Mouse (Mus musculus) heart, postnatal 10 days (tissue): ENCODE data around the gene Nxn. TPM values are rescaled to one million over a fixed set of nuclear protein-coding genes. Genes with fewer than 3 reads are reported as not detected.

Experiments
- DNase-seq, 2 experiments: peaks; one replicate each; pipeline ENCODE4 v3.0.0; 2021
- intact Hi-C: fragments of 180-260 bp; cut with DNase I; formaldehyde crosslinking; loops from one replicate; pipeline ENCODE4 v1.15.1; 2025
- total RNA-seq, 2 experiments: library from RNA; stranded (reverse); gene quantifications; 2 replicates each; pipeline ENCODE4 v1.2.3; 2021

The Nxn gene
- 10 to 100 TPM; 15.7 to 17.4 TPM for total RNA-seq

GRCm38 (mm10) chr11:76398798-76399586, at the start of gene Nxn:
Nxn (minus strand) TSS chr11:76399140.
- intact Hi-C loops, result loop anchor here (2.0 kb wide), 1 partner anchor 84 kb away; no protein-coding TSS in a partner anchor

GRCm38 (mm10) chr11:76446251-76446650, 47.3 kb upstream of the Nxn start:
- DNase-seq, result no peak
- intact Hi-C loops, result no loop called here

More at GRCm38 (mm10) chr11:76398798-76399586, at the start of gene Nxn:
- peak; percentile 94 to 96 for DNase-seq

- intact Hi-C loops, result no loop called here
- no peak for DNase-seq
Measured at GRCm38 (mm10) chr11:76445459-76445858, 46.5 kb upstream of the Nxn start.

GRCm38 (mm10) chr11:76439666-76440065, 40.7 kb upstream of the Nxn start:
- intact Hi-C loops, result no loop called here
- DNase-seq, result no peak

GRCm38 (mm10) chr11:76436864-76437437, 38.0 kb upstream of the Nxn start:
- intact Hi-C loops, result no loop called here

GRCm38 (mm10) chr11:76436009-76436408, 37.1 kb upstream of the Nxn start:
- intact Hi-C loops, result no loop called here
- peak; percentile 50 to 63 for DNase-seq

More at GRCm38 (mm10) chr11:76436864-76437437, 38.0 kb upstream of the Nxn start:
- peak; percentile 79 to 80 for DNase-seq

GRCm38 (mm10) chr11:76429966-76430631, 31.2 kb upstream of the Nxn start:
- intact Hi-C loops, result no loop called here
- no peak for DNase-seq

GRCm38 (mm10) chr11:76429556-76429955, 30.6 kb upstream of the Nxn start:
- DNase-seq, result no peak
- intact Hi-C loops, result no loop called here

- intact Hi-C loops, result no loop called here
- no peak for DNase-seq
Measured at GRCm38 (mm10) chr11:76429046-76429445, 30.1 kb upstream of the Nxn start.

GRCm38 (mm10) chr11:76427781-76428180, 28.8 kb upstream of the Nxn start:
- DNase-seq, result peak in 1 of 2 experiments; percentile 59
- intact Hi-C loops, result no loop called here

- intact Hi-C loops, result no loop called here
Measured at GRCm38 (mm10) chr11:76425749-76426148, 26.8 kb upstream of the Nxn start.

GRCm38 (mm10) chr11:76420896-76421295, 22.0 kb upstream of the Nxn start:
- DNase-seq, result peak in 1 of 2 experiments; percentile 41
- intact Hi-C loops, result no loop called here

More at GRCm38 (mm10) chr11:76425749-76426148, 26.8 kb upstream of the Nxn start:
- no peak for DNase-seq

GRCm38 (mm10) chr11:76419179-76419578, 20.2 kb upstream of the Nxn start:
- peak in 1 of 2 experiments; percentile 50 for DNase-seq
- intact Hi-C loops, result loop anchor here (1.0 to 5.0 kb wide), 2 partner anchors 35 to 73 kb away; no protein-coding TSS in a partner anchor

- DNase-seq, result peak; percentile 58 to 59
- intact Hi-C loops, result loop anchor here (5.0 kb wide), 1 partner anchor 74 kb away; no protein-coding TSS in a partner anchor
Measured at GRCm38 (mm10) chr11:76418423-76418822, 19.5 kb upstream of the Nxn start.

GRCm38 (mm10) chr11:76415985-76416384, 17.0 kb upstream of the Nxn start:
- intact Hi-C loops, result loop anchor here (5.0 kb wide), 1 partner anchor 76 kb away; no protein-coding TSS in a partner anchor
- DNase-seq, result no peak

- intact Hi-C loops, result loop anchor here (5.0 kb wide), 1 partner anchor 77 kb away; no protein-coding TSS in a partner anchor
- DNase-seq, result no peak
Measured at GRCm38 (mm10) chr11:76415001-76415400, 16.1 kb upstream of the Nxn start.

- intact Hi-C loops, result no loop called here
- no peak for DNase-seq
Measured at GRCm38 (mm10) chr11:76413202-76413601, 14.3 kb upstream of the Nxn start.

GRCm38 (mm10) chr11:76410826-76411225, 11.9 kb upstream of the Nxn start:
- peak; percentile 54 to 79 for DNase-seq
- intact Hi-C loops, result no loop called here

GRCm38 (mm10) chr11:76406702-76407583, 8.0 kb upstream of the Nxn start, which contains the start of gene Timm22:
Timm22 (plus strand) TSS chr11:76406952.
- DNase-seq, result peak; percentile 99
- intact Hi-C loops, result loop anchor here (1.0 kb wide), 1 partner anchor 154 kb away; no protein-coding TSS in a partner anchor
